Mouse (Mus musculus) erythroblast, embryonic 14.5 days (primary cell): ENCODE results near the gene Tcf7. TPM values are rescaled to one million over a fixed set of nuclear protein-coding genes. Genes with fewer than 3 reads are reported as not detected.

Experiments
- H3K27me3 ChIP-seq: 2 replicates; pipeline ENCODE4 v1.6.1; 2012; ENCODE audit warnings: inconsistent platforms; ENCODE audit not compliant: control insufficient read depth
- H3K36me3 ChIP-seq: 2 replicates; pipeline ENCODE4 v1.6.1; 2012; ENCODE audit warnings: mild to moderate bottlenecking, inconsistent platforms; ENCODE audit not compliant: control insufficient read depth
- H3K4me1 ChIP-seq: 2 replicates; pipeline ENCODE4 v1.6.1; 2012; ENCODE audit warnings: inconsistent platforms; ENCODE audit not compliant: control insufficient read depth
- H3K4me3 ChIP-seq: replicated peaks from 2 replicates; pipeline ENCODE3; 2012; ENCODE audit warnings: moderate library complexity, mild to moderate bottlenecking, inconsistent platforms
- H3K9me3 ChIP-seq: 2 replicates; pipeline ENCODE4 v1.6.1; 2012; ENCODE audit warnings: low read length, inconsistent platforms, mixed read lengths; ENCODE audit not compliant: control insufficient read depth
- GATA1 ChIP-seq: IDR thresholded peaks from 2 replicates; pipeline ENCODE4 v1.6.1; 2012; ENCODE audit warnings: low read length, inconsistent platforms, mixed read lengths
- TAL1 ChIP-seq: IDR thresholded peaks from 3 replicates; pipeline ENCODE4 v1.6.1; 2012; ENCODE audit warnings: low read length, inconsistent platforms, mixed read lengths
- polyA plus RNA-seq: library from polyadenylated mRNA; stranded (reverse); fragments of >175 nt; gene quantifications from 2 replicates; pipeline ENCODE4 v1.2.3, GENCODE M21; 2012

The Tcf7 gene
- polyA plus RNA-seq, 1 experiment = 0.03 TPM

DNA sequence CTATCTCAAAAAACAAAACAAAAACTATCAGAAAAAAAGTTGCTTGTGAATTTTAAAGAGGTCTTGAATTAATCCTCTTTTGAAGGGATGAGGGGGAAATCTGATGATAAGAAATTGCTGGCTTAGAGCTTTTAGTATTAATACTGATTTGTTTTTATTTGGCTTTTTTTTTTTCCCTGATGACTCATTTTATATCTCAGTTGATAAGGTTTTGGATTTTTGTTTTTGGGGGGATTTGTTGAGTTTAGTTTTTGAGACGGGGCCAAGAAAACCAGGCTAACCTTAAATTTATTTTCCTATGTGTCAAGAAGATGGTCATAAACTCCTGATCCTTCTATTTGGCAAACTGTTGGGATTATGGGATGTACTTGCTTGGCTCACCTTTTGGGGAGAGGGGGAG, 48.9 kb downstream of the Tcf7 start:
- no peaks in the 10 kb centered on the region for H3K9me3 ChIP-seq
- H3K4me1 ChIP-seq = peaks cover 24% of the 10 kb centered on the region
- H3K36me3 ChIP-seq = peaks cover 35% of the 10 kb centered on the region
- no peak for TF ChIP-seq GATA1
- no peak for TF ChIP-seq TAL1
- no peaks in the 10 kb centered on the region for H3K27me3 ChIP-seq
- H3K4me3 ChIP-seq = peak overlapping the region; percentile 99

DNA sequence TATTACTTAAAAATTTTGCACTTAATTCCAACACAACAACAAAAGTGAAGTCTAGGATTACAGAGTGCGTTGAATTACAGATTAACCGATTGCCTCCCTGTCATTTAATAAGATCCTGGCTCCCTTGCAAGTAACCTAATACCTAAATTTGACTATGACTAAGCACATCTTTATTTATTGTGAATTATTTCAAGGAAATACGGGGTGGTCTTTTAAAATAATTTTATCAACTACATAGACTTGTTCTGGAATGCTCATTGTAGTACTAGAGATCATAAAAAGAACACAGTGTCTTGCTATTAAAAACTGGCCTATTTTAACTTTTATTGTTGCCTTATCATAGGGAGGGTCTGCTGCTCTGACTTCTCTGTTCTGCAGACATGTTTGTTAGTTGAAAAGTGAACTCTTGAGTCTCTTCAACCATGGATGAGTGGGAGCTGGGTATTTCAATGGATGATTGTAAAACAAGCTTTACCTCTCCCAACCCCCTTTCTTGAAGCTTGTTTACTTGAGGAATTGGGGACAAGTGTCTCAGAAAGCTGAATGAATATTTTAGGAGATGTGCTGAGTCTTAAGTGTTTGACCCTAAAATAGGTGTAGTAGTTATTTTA, 49.7 kb downstream of the Tcf7 start:
- TF ChIP-seq TAL1 (no peak), GATA1 (no peak)
- Histone ChIP-seq H3K4me1 (peaks cover 24% of the 10 kb centered on the region), H3K36me3 (peaks cover 28% of the 10 kb centered on the region), H3K27me3 (no peaks in the 10 kb centered on the region), H3K9me3 (no peaks in the 10 kb centered on the region), H3K4me3 (peak overlapping the region; percentile 99)

DNA sequence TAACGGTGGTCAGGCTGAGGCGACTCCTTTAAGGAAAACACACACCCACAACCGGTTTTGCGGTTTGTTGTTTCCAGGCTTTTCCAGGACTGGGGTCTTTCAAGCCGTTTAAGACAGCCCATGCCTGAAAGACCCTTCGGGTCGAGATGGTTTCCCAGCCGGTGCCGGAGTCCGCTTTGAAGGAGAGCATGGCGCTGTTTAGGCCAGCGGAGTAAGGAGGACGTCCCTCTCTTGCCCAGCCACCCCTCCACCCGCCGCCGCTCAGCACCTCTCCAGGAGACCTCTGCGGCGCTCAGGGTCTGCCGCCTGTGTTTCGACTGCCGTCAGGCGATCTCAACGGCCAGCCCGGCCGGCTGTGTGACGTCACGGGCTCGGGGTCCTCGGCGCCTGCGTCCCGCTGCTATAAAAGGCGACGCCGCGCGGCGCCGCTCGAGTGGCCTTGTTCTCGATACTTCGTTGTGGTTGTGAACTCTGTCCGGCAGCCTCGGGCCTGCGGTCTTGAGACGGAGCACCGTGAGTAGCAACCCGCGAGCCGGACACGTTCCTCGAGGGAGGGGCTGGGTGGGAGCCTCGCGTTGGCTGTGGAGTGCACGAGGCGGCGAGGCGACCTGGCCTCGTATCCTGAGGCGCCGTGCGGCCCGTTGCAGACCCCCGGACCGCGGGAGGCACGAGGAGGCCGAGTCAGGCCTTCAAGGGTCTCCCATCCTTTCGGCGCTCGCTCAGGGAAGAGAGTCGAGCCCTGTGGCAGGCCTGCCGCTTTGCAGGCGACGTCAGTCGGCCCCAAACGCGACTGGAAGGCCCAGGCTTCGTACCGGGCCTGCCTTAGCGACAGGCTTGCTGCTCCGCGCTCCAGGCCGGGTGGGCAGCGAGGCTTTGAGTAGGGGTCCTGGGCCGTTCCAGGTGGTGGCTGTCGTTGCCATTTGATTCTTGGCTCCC, 50.9 kb downstream of the Tcf7 start, which contains the start of gene Skp1a:
TSS of gene Skp1a (plus strand) at position 390 of the 936 bp plus-strand sequence.
- peaks cover 24% of the 10 kb centered on the region for H3K4me1 ChIP-seq
- H3K9me3 ChIP-seq = no peaks in the 10 kb centered on the region
- H3K36me3 ChIP-seq = peaks cover 15% of the 10 kb centered on the region
- H3K4me3 ChIP-seq = peak within 1 kb of the TSS; percentile 99
- TF ChIP-seq GATA1 (no peak), TAL1 (no peak)
- H3K27me3 ChIP-seq = no peaks in the 10 kb centered on the region

DNA sequence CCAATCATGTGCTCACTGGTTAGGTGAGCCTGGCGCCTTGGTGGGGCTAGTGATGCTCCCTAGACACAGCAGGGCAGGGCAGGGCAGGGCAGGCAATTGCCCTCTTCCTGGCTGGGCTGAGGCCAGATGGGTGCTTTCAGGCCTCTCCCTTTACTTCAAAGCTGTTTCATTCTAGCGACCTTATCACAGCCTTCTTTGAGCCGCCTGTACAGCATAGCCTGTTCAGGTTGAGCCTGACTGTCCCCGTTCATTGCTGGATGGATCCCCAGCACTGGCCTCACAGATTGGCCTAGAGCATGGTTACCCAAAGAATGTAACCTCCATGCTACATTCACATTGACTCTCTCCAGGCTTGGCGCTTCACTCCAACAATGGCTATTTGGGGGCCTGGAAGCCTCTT, 52.1 kb downstream of the Tcf7 start:
- peaks cover 3% of the 10 kb centered on the region for H3K36me3 ChIP-seq
- H3K4me3 ChIP-seq = peak overlapping the region; percentile 99
- no peaks in the 10 kb centered on the region for H3K9me3 ChIP-seq
- H3K27me3 ChIP-seq = no peaks in the 10 kb centered on the region
- no peak for TF ChIP-seq TAL1
- no peak for TF ChIP-seq GATA1
- peaks cover 24% of the 10 kb centered on the region for H3K4me1 ChIP-seq

DNA sequence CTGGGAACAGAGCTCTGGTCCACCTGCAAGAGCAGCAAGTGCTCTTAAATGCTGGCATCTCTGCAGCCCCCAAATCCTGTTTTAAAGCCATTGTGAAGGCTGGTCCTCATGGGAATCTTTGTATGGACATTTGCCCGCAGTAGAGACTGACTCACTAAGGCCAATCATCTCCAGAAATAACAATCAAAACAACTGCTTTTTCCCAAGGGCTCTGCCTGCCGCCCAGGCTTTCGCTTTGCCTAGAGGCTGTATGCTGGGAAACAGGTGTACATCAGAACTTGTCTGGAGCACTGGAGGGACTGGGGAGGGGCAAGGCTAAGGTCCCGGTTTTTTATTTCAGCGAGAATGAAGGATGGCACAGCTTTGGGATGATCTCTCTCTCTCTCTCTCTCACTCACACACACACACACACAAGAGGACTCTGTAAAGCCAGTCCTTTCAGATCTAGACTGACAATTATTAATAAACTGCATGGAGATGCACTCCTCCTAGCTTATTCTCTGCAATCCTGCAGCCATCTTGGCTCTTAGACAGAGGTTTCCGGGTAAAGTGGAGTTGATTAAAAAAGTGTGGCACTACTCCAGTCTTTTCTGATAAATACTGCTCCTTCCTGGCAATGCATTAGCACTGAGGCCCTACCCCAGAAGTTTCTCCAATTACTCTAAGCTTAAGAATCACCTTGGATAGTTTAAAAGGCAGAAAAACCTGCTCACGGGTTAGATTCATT, 53.9 kb downstream of the Tcf7 start:
- Histone ChIP-seq H3K36me3 (no peaks in the 10 kb centered on the region; the same call in 1 of the 2 replicates), H3K4me1 (peaks cover 22% of the 10 kb centered on the region), H3K9me3 (no peaks in the 10 kb centered on the region), H3K4me3 (no peak overlapping the region), H3K27me3 (peaks cover 11% of the 10 kb centered on the region)
- no peak for TF ChIP-seq TAL1
- TF ChIP-seq GATA1 = no peak

DNA sequence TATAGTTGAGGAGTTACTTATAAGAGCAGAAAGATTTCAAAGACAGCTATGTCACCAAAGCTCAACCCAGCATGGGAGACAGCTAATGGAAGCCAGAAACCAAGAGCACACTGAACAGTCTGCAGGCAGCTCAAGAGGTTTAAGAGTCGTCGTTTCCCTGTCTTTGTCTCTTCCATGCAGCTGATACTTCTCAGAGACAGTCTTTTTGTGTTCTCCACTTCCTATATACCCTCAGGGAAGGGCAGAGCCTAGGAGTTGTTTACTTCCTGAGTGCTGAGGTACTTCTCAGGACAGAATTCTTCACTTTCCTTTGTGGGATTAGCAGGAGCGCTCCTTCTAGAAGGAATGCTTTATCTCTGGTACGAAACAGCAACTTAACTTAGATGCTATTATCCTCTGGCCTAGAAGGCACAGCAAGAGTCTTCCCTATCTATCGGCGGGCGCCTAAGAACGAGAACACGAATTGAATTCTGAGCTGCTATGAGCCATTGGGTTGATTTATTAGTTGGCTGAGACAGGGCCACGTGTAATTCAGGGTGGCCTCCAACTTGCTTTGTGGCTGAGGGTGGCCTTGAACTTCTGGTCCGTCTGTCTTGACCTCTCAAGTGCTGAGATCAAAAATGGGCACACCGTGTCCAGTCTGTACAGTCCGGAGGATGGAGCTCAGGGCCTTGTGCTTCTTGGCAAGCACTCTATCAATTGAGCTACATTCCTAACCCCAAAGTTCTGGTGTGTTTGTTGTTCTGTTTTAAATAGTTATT, 55.2 kb downstream of the Tcf7 start:
- no peak for TF ChIP-seq TAL1
- TF ChIP-seq GATA1 = no peak
- no peaks in the 10 kb centered on the region for H3K9me3 ChIP-seq
- H3K4me3 ChIP-seq = no peak overlapping the region
- peaks cover 15% of the 10 kb centered on the region for H3K4me1 ChIP-seq
- H3K27me3 ChIP-seq = peaks cover 17% of the 10 kb centered on the region
- no peaks in the 10 kb centered on the region; the same call in 1 of the 2 replicates for H3K36me3 ChIP-seq

DNA sequence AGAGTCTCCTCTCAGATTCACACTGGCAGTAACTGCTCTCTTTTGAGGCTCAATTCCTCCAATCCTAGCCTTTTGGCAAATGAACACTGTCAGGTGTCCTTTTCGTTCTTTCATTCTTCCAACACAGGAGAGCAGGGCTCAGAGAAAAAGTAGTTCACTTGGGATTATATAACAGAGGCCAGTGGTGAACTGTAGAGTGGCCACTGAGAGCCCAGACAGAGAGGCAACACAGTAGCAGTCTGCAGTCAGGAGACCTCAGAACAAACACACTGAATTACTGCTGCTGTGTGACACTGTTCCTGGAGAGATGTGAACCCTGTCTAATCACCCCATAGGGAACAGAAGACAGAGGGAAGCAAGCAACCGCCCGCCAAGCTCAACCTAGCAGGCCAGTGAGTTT, 55.8 kb downstream of the Tcf7 start:
- Histone ChIP-seq H3K36me3 (no peaks in the 10 kb centered on the region), H3K4me3 (no peak overlapping the region), H3K9me3 (no peaks in the 10 kb centered on the region), H3K27me3 (peaks cover 17% of the 10 kb centered on the region), H3K4me1 (peaks cover 15% of the 10 kb centered on the region)
- no peak for TF ChIP-seq TAL1
- no peak for TF ChIP-seq GATA1

DNA sequence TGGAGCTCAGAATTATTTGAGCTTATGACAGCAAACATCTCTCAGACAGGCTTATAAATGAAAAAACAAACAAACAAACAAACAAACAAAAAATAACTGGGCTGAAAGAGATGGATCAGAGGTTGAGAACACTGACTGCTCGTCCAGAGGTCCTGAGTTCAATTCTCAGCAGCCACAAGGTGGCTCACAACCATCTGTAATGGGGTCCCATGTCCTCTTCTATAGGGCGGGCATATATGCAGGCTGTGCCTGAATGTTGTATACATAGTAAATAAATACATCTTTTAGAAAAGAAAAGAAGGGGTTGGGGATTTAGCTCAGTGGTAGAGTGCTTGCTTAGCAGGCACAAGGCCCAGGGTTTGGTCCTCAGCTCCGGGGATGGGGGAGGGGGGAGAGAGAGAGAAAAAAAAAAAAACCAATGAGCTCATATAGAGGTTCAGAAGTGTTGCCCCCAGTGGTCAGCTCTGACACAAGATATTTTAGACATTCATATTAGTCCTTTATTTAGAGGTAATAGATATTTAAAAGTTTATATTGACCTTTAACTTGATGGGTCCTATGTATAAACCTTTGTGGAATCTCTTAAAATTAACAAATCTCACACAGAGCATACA, 56.7 kb downstream of the Tcf7 start:
- TF ChIP-seq TAL1 (no peak), GATA1 (no peak)
- Histone ChIP-seq H3K27me3 (peaks cover 17% of the 10 kb centered on the region), H3K4me1 (peaks cover 14% of the 10 kb centered on the region), H3K4me3 (no peak overlapping the region), H3K36me3 (no peaks in the 10 kb centered on the region), H3K9me3 (no peaks in the 10 kb centered on the region)
